Mouse (Mus musculus) ES-E14 (cell line): ENCODE results near the gene Gm45618. TPM values are rescaled to one million over a fixed set of nuclear protein-coding genes. Genes with fewer than 3 reads are reported as not detected.

Experiments
- DNase-seq: peaks from one replicate; pipeline ENCODE4 v3.0.0-alpha.2; 2013; ENCODE audit warnings: low read depth, low spot score
- H3K27ac ChIP-seq: 2 replicates; pipeline ENCODE4 v1.5.1; 2012; ENCODE audit warnings: low read depth, mild to moderate bottlenecking, low read length, moderate library complexity, mixed read lengths; ENCODE audit not compliant: poor library complexity, insufficient read depth, severe bottlenecking
- H3K36me3 ChIP-seq: 2 replicates; pipeline ENCODE4 v1.6.1; 2012; ENCODE audit warnings: mild to moderate bottlenecking, low read length, moderate library complexity, mixed read lengths; ENCODE audit not compliant: control insufficient read depth, poor library complexity, insufficient read depth, severe bottlenecking
- H3K4me1 ChIP-seq, 2 experiments: fragments of 150-350 bp in 1 of 2; sonication (generic) in 1 of 2; 2 replicates each; pipeline ENCODE4 v1.6.1; 2012; ENCODE audit warnings: low read length in 2 of 2, mild to moderate bottlenecking in 1 of 2, mixed read lengths in 1 of 2; ENCODE audit not compliant: control insufficient read depth in 2 of 2, insufficient read depth in 2 of 2, poor library complexity in 1 of 2
- H3K4me3 ChIP-seq, 2 experiments: fragments of 150-350 bp in 1 of 2; sonication (generic) in 1 of 2; 2 replicates each; pipeline ENCODE4 v1.5.1; 2012; ENCODE audit warnings: low read length in 2 of 2, low read depth in 1 of 2, mild to moderate bottlenecking in 1 of 2, mixed read lengths in 1 of 2; ENCODE audit not compliant: insufficient read depth in 1 of 2, poor library complexity in 1 of 2, severe bottlenecking in 1 of 2
- H3K9ac ChIP-seq: 2 replicates; pipeline ENCODE4 v1.6.1; 2012; ENCODE audit warnings: low read depth, mild to moderate bottlenecking, low read length, mixed read lengths; ENCODE audit not compliant: poor library complexity, insufficient read depth, severe bottlenecking
- H3K9me3 ChIP-seq: fragments of 150-350 bp; sonication (generic); 2 replicates; pipeline ENCODE4 v1.6.1; 2012; ENCODE audit warnings: low read depth, mild to moderate bottlenecking, low read length; ENCODE audit not compliant: control insufficient read depth, insufficient read depth
- CHD2 ChIP-seq: IDR thresholded peaks from 2 replicates; pipeline ENCODE4 v1.6.1; 2014; ENCODE audit warnings: mild to moderate bottlenecking, low read depth, low read length, inconsistent platforms
- HCFC1 ChIP-seq: IDR thresholded peaks from 2 replicates; pipeline ENCODE4 v1.6.1; 2012; ENCODE audit warnings: low read length, inconsistent platforms, borderline replicate concordance; ENCODE audit not compliant: insufficient read depth
- MAFK ChIP-seq: IDR thresholded peaks from 2 replicates; pipeline ENCODE4 v1.6.1; 2014; ENCODE audit warnings: mild to moderate bottlenecking, low read depth, low read length, inconsistent platforms; ENCODE audit not compliant: insufficient read depth
- ZC3H11A ChIP-seq: IDR thresholded peaks from 2 replicates; pipeline ENCODE4 v1.6.1; 2012; ENCODE audit warnings: low read depth, mild to moderate bottlenecking, inconsistent platforms, low read length, borderline replicate concordance
- ZNF384 ChIP-seq: IDR thresholded peaks from 2 replicates; pipeline ENCODE4 v1.6.1; 2012; ENCODE audit warnings: low read depth, low read length, inconsistent platforms
- in situ Hi-C, 2 experiments: fragments of 600-800 bp; cut with MboI; formaldehyde crosslinking; loops; one replicate each; pipeline ENCODE4 v1.15.1; 2025; ENCODE audit warnings: low sequenced_read_pairs in 2 of 2, inconsistent platforms in 1 of 2; ENCODE audit not compliant: unreplicated experiment in 2 of 2
- total RNA-seq: library from RNA; depleted of rRNA; stranded (reverse); fragments of 300-350 nt; gene quantifications from 2 replicates; pipeline ENCODE4 v1.2.3, GENCODE M21; 2012

Gene Gm45618
- total RNA-seq, 1 experiment = not detected

- no peak for TF ChIP-seq CHD2
- no peak for TF ChIP-seq ZNF384
- TF ChIP-seq HCFC1 = no peak
- TF ChIP-seq MAFK = no peak
- no peak for TF ChIP-seq ZC3H11A
- no peak for DNase-seq
- in situ Hi-C loops = no loop called here
- Histone ChIP-seq H3K27ac (no peak overlapping the region), H3K9ac (no peak overlapping the region), H3K36me3 (no peaks in the 10 kb centered on the region; the same call in 1 of the 2 replicates), H3K4me3 (no peak overlapping the region), H3K4me1 (0 out of 4 replicates have a peak, but pooled peaks cover 0 to 2% of the 10 kb centered on the region in 2 experiments), H3K9me3 (no peaks in the 10 kb centered on the region)
Observed at GRCm38 (mm10) chr7:142086159-142086905, 34.2 kb downstream of the Gm45618 start.

- Histone ChIP-seq H3K4me1 (0 out of 4 replicates have a peak, but pooled peaks cover 0 to 2% of the 10 kb centered on the region in 2 experiments), H3K36me3 (no peaks in the 10 kb centered on the region; the same call in 1 of the 2 replicates), H3K27ac (no peak overlapping the region), H3K4me3 (no peak overlapping the region), H3K9me3 (no peaks in the 10 kb centered on the region), H3K9ac (no peak overlapping the region)
- in situ Hi-C loops = no loop called here
- TF ChIP-seq ZNF384 (no peak), CHD2 (no peak), HCFC1 (no peak)
- no peak for DNase-seq
Observed at GRCm38 (mm10) chr7:142084820-142085219, 35.7 kb downstream of the Gm45618 start.

- no peaks in the 10 kb centered on the region; the same call in 1 of the 2 replicates for H3K36me3 ChIP-seq
- no peaks in the 10 kb centered on the region for H3K9me3 ChIP-seq
- 0 out of 4 replicates have a peak, but pooled peaks cover 0 to 2% of the 10 kb centered on the region in 2 experiments for H3K4me1 ChIP-seq
- DNase-seq = no peak
- in situ Hi-C loops = no loop called here
- H3K4me3 ChIP-seq = no peak overlapping the region
- H3K27ac ChIP-seq = no peak overlapping the region
- H3K9ac ChIP-seq = no peak overlapping the region
- TF ChIP-seq HCFC1 (no peak), ZC3H11A (no peak), MAFK (no peak), ZNF384 (no peak), CHD2 (no peak)
Observed at GRCm38 (mm10) chr7:142084395-142084794, 36.1 kb downstream of the Gm45618 start.

DNA sequence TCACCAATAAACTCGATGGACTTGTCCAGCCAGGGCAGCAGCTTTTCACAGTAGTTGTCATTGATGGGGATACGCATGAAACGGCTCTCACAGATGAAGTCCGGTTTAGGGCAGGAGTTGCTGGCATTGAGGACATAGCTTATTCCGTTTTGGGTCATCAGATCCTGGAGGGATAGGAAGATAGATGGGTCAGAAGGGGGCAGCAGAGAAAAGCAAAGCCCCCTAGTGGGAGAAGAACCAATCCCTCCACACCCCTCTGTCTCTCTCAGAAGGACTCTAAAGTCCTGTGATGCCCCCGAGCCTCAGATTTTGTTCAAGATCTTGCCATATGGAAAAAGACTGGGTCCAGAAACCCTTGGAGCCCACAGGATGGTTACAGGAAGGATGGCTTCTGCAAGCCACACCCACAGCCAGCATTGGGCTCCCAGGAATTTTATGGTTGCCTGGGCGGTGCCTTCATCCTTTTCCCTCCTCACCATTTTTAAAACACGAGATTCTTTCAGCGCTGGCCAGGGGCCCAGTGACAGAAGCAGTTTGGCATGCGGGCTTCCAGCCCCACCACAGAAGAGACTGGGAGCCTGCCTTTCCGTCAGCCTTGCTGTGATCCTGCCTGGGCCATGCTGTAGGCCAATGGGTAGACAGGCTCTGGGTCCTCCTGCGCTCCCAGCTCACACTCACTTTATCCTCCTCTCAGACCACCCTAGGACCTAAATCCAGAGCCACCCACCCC is 36.8 kb downstream of the Gm45618 start:
- no peaks in the 10 kb centered on the region; the same call in 1 of the 2 replicates for H3K36me3 ChIP-seq
- H3K9me3 ChIP-seq = no peaks in the 10 kb centered on the region
- 0 out of 4 replicates have a peak, but pooled peaks cover 0 to 2% of the 10 kb centered on the region in 2 experiments for H3K4me1 ChIP-seq
- no peak overlapping the region for H3K9ac ChIP-seq
- TF ChIP-seq ZNF384 = no peak
- no peak for TF ChIP-seq HCFC1
- no peak for TF ChIP-seq CHD2
- TF ChIP-seq MAFK = no peak
- no peak for TF ChIP-seq ZC3H11A
- in situ Hi-C loops = no loop called here
- H3K4me3 ChIP-seq = no peak overlapping the region
- H3K27ac ChIP-seq = no peak overlapping the region
- DNase-seq = no peak
